Mouse (Mus musculus): ENCODE measurements around the gene Smad3.

GRCm38 (mm10) chr9:63698320-63699045 lies 59.3 kb downstream of the Smad3 start:
- TF ChIP-seq CTCF (IDR thresholded peaks at IDR 0.05; ENCODE audit: extremely low read depth, insufficient read length, insufficient replicate concordance, low read depth, low read length) (no peak), POLR2A (IDR thresholded peaks at IDR 0.05; ENCODE audit: low read depth, low read length) (no peak)

Data from small intestine, adult 2 months (tissue).